Mouse (Mus musculus) ES-Bruce4 (cell line): Measurements from ENCODE around the gene Dpp4. TPM values are rescaled to one million over a fixed set of nuclear protein-coding genes. Genes with fewer than 3 reads are reported as not detected.

Source experiments
- H3K27ac ChIP-seq: 2 replicates; pipeline ENCODE4 v1.5.1; 2012; ENCODE audit warnings: low read length, inconsistent platforms; ENCODE audit not compliant: insufficient read depth
- H3K27me3 ChIP-seq: 2 replicates; pipeline ENCODE4 v1.6.1; 2012; ENCODE audit warnings: mild to moderate bottlenecking, low read length, inconsistent platforms; ENCODE audit not compliant: control insufficient read depth, poor library complexity, insufficient read depth, severe bottlenecking
- H3K36me3 ChIP-seq: 2 replicates; pipeline ENCODE4 v1.6.1; 2012; ENCODE audit warnings: inconsistent platforms, mild to moderate bottlenecking, low read length, moderate library complexity; ENCODE audit not compliant: control insufficient read depth, poor library complexity, insufficient read depth, severe bottlenecking
- H3K4me1 ChIP-seq: one replicate; pipeline ENCODE4 v1.8.1; 2011; ENCODE audit warnings: low read length; ENCODE audit not compliant: control insufficient read depth, insufficient read depth
- H3K4me3 ChIP-seq: 2 replicates; pipeline ENCODE4 v1.5.1; 2011; ENCODE audit warnings: low read depth, mild to moderate bottlenecking, low read length
- H3K9ac ChIP-seq: 2 replicates; pipeline ENCODE4 v1.6.1; 2012; ENCODE audit warnings: low read depth, mild to moderate bottlenecking, inconsistent platforms; ENCODE audit not compliant: poor library complexity, severe bottlenecking
- H3K9me3 ChIP-seq: replicated peaks from 2 replicates; pipeline ENCODE4 v1.6.1; 2012; ENCODE audit warnings: mild to moderate bottlenecking, low read length, inconsistent platforms; ENCODE audit not compliant: control insufficient read depth, poor library complexity, insufficient read depth, severe bottlenecking
- CTCF ChIP-seq: IDR thresholded peaks from one replicate; pipeline ENCODE4 v1.8.1; 2011; ENCODE audit warnings: low read depth, low read length
- EP300 ChIP-seq: IDR thresholded peaks from 2 replicates; pipeline ENCODE4 v1.6.1; 2011; ENCODE audit warnings: low read depth, low read length; ENCODE audit not compliant: insufficient read depth
- POLR2A ChIP-seq: IDR thresholded peaks from one replicate; pipeline ENCODE4 v1.8.1; 2011; ENCODE audit warnings: low read length; ENCODE audit not compliant: insufficient read depth
- polyA plus RNA-seq: library from polyadenylated mRNA; stranded (reverse); fragments of >200 nt; gene quantifications from 2 replicates; pipeline ENCODE4 v1.2.4, GENCODE M21; 2011; ENCODE audit warnings: low read depth; ENCODE audit not compliant: missing spikeins, insufficient read depth, insufficient read length

Gene Dpp4
- polyA plus RNA-seq, 1 experiment: 1.2 TPM

GRCm38 (mm10) chr2:62417233-62417632 is 5.2 kb upstream of the Dpp4 start:
- TF ChIP-seq POLR2A (no peak), CTCF (no peak), EP300 (no peak)
- Histone ChIP-seq H3K36me3 (no peaks in the 10 kb centered on the region), H3K9me3 (peaks cover 12% of the 10 kb centered on the region; the same call in 1 of the 2 replicates), H3K4me1 (no peaks in the 10 kb centered on the region), H3K27me3 (no peaks in the 10 kb centered on the region; the same call in 1 of the 2 replicates), H3K4me3 (no peak overlapping the region), H3K27ac (no peak overlapping the region), H3K9ac (no peak overlapping the region)

GRCm38 (mm10) chr2:62411211-62412080 is 585 bp downstream of the Dpp4 start:
- Histone ChIP-seq H3K9me3 (0 out of 2 replicates have a peak, but pooled peaks cover 6% of the 10 kb centered on the region), H3K4me1 (peaks cover 2% of the 10 kb centered on the region), H3K9ac (peak overlapping the region; percentile 29), H3K36me3 (no peaks in the 10 kb centered on the region), H3K27me3 (no peaks in the 10 kb centered on the region; the same call in none of the 2 replicates), H3K4me3 (peak overlapping the region; percentile 61), H3K27ac (no peak overlapping the region)
- TF ChIP-seq CTCF (no peak), EP300 (no peak), POLR2A (no peak)

- Histone ChIP-seq H3K4me1 (peaks cover 2% of the 10 kb centered on the region), H3K4me3 (no peak overlapping the region), H3K9me3 (no peaks in the 10 kb centered on the region), H3K27me3 (no peaks in the 10 kb centered on the region; the same call in none of the 2 replicates), H3K36me3 (no peaks in the 10 kb centered on the region), H3K27ac (peak overlapping the region; percentile 26), H3K9ac (no peak overlapping the region)
- TF ChIP-seq EP300 (no peak), POLR2A (no peak), CTCF (no peak)
These were observed 3.3 kb downstream of the Dpp4 start for GRCm38 (mm10) chr2:62408701-62409201.

- H3K27ac ChIP-seq: peak overlapping the region; percentile 26; the same call in 1 of the 2 replicates
- H3K27me3 ChIP-seq: no peaks in the 10 kb centered on the region; the same call in none of the 2 replicates
- H3K36me3 ChIP-seq: no peaks in the 10 kb centered on the region
- H3K4me1 ChIP-seq: peaks cover 2% of the 10 kb centered on the region
- H3K9ac ChIP-seq: no peak overlapping the region
- TF ChIP-seq EP300: peak; percentile 78
- TF ChIP-seq CTCF: no peak
- TF ChIP-seq POLR2A: no peak
- H3K4me3 ChIP-seq: no peak overlapping the region
- no peaks in the 10 kb centered on the region for H3K9me3 ChIP-seq
These were observed 3.8 kb downstream of the Dpp4 start for GRCm38 (mm10) chr2:62408216-62408615.

GRCm38 (mm10) chr2:62403556-62404135 is 8.4 kb downstream of the Dpp4 start:
- TF ChIP-seq EP300 (no peak), POLR2A (no peak), CTCF (no peak)
- no peak overlapping the region for H3K9ac ChIP-seq
- no peak overlapping the region for H3K27ac ChIP-seq
- H3K9me3 ChIP-seq: no peaks in the 10 kb centered on the region
- H3K4me1 ChIP-seq: peaks cover 2% of the 10 kb centered on the region
- H3K36me3 ChIP-seq: no peaks in the 10 kb centered on the region
- H3K27me3 ChIP-seq: no peaks in the 10 kb centered on the region
- H3K4me3 ChIP-seq: no peak overlapping the region

GRCm38 (mm10) chr2:62401011-62401410 is 11.0 kb downstream of the Dpp4 start:
- Histone ChIP-seq H3K27ac (no peak overlapping the region), H3K9ac (no peak overlapping the region), H3K4me3 (no peak overlapping the region), H3K27me3 (no peaks in the 10 kb centered on the region), H3K9me3 (no peaks in the 10 kb centered on the region), H3K36me3 (no peaks in the 10 kb centered on the region), H3K4me1 (no peaks in the 10 kb centered on the region)
- TF ChIP-seq POLR2A (no peak), CTCF (no peak), EP300 (no peak)
